Mouse (Mus musculus) layer of hippocampus, adult 2 months (tissue): ENCODE measurements around the gene Pip4k2c. TPM values are rescaled to one million over a fixed set of nuclear protein-coding genes. Genes with fewer than 3 reads are reported as not detected.
A peak's percentile ranks its signal among the peaks of the same experiment; 100 is the strongest.

Source experiments
- DNase-seq, 2 experiments: peaks; one replicate each; pipeline ENCODE4 v3.0.0; 2022; ENCODE audit warnings: low spot score in 2 of 2
- H3K27ac ChIP-seq: fragments of 200-600 bp; 2 replicates; pipeline ENCODE4 v1.8.1; 2022
- H3K4me3 ChIP-seq: fragments of 200-600 bp; 2 replicates; pipeline ENCODE4 v1.8.1; 2022; ENCODE audit warnings: mild to moderate bottlenecking
- CTCF ChIP-seq: fragments of 200-600 bp; conservative IDR thresholded peaks from 2 replicates; pipeline ENCODE4 v1.8.1; 2022; ENCODE audit warnings: antibody characterized with exemption, mild to moderate bottlenecking, moderate library complexity
- long read RNA-seq, 2 experiments: library from polyadenylated mRNA; stranded (forward); transcript quantifications; one replicate each; pipeline ENCODE4 v2.0.0; 2021; ENCODE audit warnings: borderline mapping rate in 2 of 2
- total RNA-seq, 2 experiments: library from RNA; stranded (reverse); gene quantifications; 2 replicates each; pipeline ENCODE4 v1.2.3; 2021

Gene Pip4k2c
- 10 to 100 TPM; 98.0 to 98.6 TPM for total RNA-seq
- long read RNA-seq, experiment 1, transcript Pip4k2c-201 (10 exons, 3,307 nt): major isoform, 108 of 139 reads
- long read RNA-seq, experiment 1, partial matches to known transcripts: 20 of 139 reads
- long read RNA-seq, experiment 1, other reads (novel, unspliced or antisense): 11 of 139 reads
- long read RNA-seq, experiment 2, transcript Pip4k2c-201 (10 exons, 3,307 nt): major isoform, 136 of 173 reads
- long read RNA-seq, experiment 2, partial matches to known transcripts: 8 of 173 reads
- long read RNA-seq, experiment 2, other reads (novel, unspliced or antisense): 29 of 173 reads

DNA sequence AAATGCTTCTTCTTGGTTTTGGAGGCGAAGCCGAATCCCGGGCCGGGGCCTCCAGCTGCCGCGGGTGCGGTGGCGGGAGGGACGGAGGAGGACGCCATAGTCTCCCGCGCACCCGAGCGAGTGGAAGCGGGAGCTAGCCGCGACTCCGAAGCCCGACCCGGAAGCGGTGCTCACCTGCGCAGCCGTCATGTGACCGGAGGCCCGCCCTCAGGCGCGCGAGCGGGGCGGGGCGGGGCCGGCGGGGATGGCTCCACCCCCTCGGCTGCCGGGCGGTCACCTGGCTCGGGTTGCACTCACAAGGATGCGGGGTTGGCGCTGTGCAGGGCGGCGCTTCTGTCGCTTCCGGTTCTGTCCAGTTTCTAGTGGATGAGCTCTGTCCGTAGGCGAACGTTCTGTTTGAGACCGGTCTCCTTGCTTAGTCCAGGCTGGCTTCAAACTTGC is at the start of gene Pip4k2c:
Pip4k2c (minus strand) TSS at position 172 of the 441 bp plus-strand sequence.
- peak within 1 kb of the TSS; percentile 84 for H3K27ac ChIP-seq
- no peak for TF ChIP-seq CTCF
- peak; percentile 89 to 93 for DNase-seq
- peak within 1 kb of the TSS; percentile 99 for H3K4me3 ChIP-seq

DNA sequence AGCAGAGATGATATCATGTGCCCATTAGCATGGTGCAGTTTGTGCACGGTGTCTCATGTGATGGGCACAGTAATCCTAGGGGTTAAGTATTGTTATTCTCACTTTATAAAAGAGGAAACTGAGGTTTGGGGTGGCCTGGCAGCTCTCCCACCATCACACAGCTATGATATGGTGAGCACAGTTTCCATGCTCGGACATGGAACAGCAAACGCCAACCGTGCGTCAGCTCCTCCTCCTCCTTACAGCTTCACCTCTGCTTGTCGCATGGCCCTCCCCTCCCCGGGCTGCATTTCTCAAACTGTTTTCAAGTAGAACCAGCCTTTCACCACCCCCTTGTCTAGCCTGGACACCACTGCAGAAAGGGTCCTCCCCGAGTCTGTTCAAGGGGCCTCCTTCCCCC is 47.1 kb upstream of the Pip4k2c start:
- TF ChIP-seq CTCF: no peak
- Histone ChIP-seq H3K27ac (no peak overlapping the region), H3K4me3 (no peak overlapping the region; the same call in 1 of the 2 replicates)

DNA sequence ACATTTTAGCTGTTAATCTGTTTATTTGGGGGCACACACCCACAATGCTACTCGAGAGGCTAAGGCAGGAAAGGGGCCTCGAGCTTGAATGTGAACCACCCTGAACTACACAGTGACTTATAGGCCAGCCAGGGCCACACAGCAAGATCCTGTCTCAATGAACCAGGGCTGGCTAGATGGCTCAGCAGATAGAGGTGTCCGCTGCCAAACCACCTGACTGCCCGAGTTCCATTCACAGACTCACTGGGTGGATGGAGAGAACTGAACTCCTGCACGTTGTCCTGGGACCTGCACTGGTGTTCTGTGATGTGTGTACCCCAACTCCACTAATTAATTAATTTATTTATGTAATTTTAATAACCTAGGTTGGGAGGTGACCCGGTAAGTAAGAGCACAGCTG is 46.4 kb upstream of the Pip4k2c start:
- no peak overlapping the region for H3K27ac ChIP-seq
- no peak for TF ChIP-seq CTCF

More for the DNA sequence above, 47.1 kb upstream of the Pip4k2c start:
- DNase-seq: no peak

DNA sequence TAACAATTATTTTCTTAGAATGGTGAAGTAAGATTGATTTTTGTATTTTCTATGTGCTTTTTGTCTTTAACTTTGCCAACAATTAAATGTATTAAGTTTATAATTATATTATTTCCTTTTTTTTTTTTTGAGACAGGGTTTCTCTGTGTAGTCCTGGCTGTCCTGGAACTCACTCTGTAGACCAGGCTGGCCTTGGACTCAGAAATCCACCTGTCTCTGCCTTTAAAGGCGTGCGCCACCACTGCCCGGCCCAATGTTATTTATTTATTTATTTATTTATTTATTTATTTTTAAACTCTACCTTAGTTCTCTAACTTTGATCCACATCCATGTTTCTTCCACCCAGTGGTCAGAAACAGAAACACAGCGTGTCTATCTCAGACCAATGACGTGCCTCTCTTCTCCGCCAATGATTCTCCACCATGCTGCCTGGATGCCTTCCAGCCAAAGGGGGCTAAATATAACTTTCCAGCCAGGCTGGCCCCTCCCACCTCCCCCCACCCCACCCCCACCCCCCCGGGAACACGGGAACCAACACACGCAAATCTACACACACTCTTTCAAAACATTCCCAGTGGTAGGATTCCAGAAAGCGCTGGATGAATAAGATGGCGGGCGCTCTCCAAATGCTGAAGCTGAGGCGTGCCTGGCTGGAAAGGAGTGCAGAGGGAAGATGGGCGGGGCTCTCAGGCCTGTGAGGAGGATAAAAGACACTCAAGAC is 44.4 kb upstream of the Pip4k2c start:
- no peak for DNase-seq
- peak overlapping the region; percentile 21; the same call in 1 of the 2 replicates for H3K27ac ChIP-seq
- TF ChIP-seq CTCF: peak; percentile 56
- H3K4me3 ChIP-seq: peak overlapping the region; percentile 19; the same call in 1 of the 2 replicates

More for the DNA sequence above, 46.4 kb upstream of the Pip4k2c start:
- DNase-seq: no peak
- H3K4me3 ChIP-seq: no peak overlapping the region

DNA sequence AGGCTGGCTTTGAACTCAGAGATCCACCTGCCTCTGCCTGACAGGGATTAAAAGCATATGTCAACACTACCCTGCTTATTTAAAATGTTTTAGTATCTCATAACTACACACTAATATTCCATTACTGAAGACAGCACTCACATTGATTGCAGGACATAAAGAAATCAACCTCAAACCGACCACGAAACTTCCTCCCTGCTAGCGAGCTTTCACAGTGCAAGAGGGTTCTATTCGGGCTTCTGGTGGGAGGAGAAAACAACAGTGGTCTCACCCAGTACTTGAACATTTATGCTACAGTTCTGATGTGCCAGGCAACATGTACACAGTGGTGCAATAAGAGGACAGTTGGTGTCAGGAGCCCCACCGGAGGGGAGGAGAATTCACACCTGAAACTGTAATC is 39.4 kb upstream of the Pip4k2c start:
- TF ChIP-seq CTCF: no peak
- no peak overlapping the region for H3K27ac ChIP-seq
- no peak for DNase-seq
- no peak overlapping the region for H3K4me3 ChIP-seq

DNA sequence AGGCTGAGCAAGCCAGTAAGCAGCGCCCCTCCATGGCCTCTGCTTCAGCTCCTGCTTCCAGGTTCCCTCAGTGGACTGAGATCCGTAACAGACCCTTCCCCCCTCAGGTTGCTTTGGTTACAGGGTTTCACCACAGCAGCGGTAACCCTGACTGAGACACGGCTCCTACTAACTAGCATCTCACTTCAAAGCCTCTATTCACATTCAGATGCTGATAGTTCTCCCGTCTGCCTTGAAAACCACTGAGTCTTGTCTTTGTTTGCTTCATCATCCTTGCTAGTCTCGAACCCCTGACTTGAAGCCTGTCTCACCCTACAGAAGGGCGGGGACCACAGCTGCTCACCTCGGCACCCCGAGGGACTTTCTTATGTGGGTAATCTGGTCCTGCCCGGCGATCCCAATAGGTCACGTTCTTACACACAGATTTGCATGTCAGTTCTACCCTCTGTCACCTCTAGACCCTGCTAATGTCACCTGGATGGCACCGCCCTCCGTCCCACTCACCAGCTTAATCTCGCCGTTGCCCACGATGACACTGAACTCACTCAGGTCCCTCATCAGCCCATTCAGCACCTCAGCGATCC is 26.9 kb upstream of the Pip4k2c start:
- H3K4me3 ChIP-seq: no peak overlapping the region
- no peak for DNase-seq
- no peak for TF ChIP-seq CTCF
- no peak overlapping the region for H3K27ac ChIP-seq

DNA sequence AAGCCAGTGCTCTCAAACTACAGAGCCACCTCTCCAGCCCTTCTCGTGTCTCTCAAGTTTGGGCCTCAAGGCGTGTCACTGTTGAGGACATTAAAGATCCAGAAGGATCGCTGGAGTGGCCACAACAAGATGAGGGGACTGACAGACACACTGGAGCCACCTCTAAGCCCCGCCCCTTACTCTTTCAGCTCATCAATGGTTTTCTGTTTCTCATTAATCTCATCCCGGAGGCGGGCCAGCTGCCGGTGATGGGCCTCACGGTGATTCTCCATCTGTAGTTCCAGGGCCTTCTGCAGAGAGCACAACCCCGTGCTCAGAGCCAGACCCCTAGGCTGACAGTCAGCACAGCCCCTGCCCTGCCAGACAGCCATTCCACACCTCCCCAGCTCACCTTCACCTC is 25.2 kb upstream of the Pip4k2c start:
- TF ChIP-seq CTCF: no peak
- no peak for DNase-seq
- H3K4me3 ChIP-seq: no peak overlapping the region
- H3K27ac ChIP-seq: no peak overlapping the region

DNA sequence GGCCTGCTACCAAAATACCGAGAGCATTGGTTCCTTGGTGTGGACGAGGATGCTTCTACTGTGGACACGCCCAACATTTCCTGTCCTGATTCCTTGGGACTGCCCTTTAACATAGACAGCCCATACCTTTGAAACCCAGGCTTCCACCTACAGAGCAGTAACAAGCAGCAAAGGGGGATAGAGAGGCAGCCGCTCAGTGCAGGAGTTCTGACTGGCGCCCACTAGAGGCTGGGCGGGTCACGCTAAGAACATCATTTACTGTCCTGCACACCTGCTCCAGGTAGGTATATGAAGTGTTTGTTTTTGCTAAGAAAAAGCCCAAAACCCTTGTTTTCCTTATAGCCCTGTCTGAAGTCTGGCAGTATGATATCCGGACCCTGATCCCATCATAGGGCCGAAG is 21.8 kb upstream of the Pip4k2c start:
- no peak overlapping the region for H3K4me3 ChIP-seq
- DNase-seq: no peak
- peak; percentile 59 for TF ChIP-seq CTCF

DNA sequence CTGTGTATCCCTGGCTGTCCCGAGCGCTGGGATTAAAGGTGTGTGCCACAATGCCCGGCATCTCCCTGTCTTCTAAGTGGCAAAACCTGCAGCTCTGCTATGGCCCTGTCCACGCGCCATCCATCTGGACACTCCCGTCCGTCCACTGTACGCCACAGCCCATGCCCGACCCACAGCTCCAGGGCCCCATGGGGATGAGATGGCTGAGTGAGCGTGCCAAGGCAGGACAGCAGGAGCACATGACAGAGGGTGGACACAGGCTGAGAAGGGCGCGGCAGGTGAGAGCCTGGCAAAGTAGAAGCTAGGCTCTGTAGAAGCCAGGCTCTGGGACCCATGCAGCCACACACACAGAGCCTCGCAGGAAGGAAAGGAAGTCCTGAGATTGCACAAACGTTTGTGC is 20.4 kb upstream of the Pip4k2c start:
- Histone ChIP-seq H3K27ac (no peak overlapping the region), H3K4me3 (no peak overlapping the region)
- no peak for DNase-seq
- no peak for TF ChIP-seq CTCF

More for the DNA sequence above, 21.8 kb upstream of the Pip4k2c start:
- no peak overlapping the region for H3K27ac ChIP-seq

DNA sequence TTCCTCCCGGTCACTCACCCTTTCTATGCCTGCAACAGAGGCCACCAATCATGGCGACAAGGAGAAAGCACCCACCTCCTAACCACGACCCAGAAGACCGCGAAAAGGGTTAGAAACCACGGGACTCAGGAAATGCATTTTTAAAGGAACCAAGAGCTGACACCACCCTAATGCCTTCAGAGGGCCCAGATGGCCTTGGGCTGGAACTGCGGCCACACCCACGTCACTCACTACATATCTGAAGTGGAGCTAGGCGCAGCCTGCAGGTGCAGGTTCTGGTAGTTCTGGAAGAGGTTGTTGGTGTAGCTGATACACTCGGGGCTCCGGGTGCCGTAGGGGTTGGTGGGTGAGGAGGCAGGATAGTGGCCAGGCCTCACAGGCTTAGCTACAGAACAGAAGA is 19.3 kb upstream of the Pip4k2c start:
- no peak overlapping the region for H3K27ac ChIP-seq
- no peak for DNase-seq
- H3K4me3 ChIP-seq: no peak overlapping the region
- no peak for TF ChIP-seq CTCF

DNA sequence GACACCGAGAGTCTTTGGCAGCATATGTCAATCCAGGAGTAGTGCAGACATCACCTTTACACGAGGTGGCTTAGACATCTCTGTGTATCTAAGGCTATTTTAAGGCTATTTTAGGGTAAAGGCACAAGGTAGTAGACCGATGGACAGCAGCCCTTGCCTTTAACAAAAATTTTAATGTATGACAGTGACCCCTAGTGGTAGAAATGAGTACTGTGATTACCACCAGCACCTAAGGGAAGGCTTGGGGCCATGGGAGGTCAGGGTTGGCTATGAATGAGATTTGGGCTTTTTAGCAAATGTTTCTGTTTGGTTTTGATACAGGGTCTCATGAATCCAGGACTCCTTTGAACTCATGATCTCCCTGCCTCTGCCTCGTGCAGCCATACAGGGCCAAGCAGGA is 17.5 kb upstream of the Pip4k2c start:
- Histone ChIP-seq H3K4me3 (no peak overlapping the region), H3K27ac (peak overlapping the region; percentile 75; the same call in 1 of the 2 replicates)
- DNase-seq: peak; percentile 67 to 76
- TF ChIP-seq CTCF: peak; percentile 96

DNA sequence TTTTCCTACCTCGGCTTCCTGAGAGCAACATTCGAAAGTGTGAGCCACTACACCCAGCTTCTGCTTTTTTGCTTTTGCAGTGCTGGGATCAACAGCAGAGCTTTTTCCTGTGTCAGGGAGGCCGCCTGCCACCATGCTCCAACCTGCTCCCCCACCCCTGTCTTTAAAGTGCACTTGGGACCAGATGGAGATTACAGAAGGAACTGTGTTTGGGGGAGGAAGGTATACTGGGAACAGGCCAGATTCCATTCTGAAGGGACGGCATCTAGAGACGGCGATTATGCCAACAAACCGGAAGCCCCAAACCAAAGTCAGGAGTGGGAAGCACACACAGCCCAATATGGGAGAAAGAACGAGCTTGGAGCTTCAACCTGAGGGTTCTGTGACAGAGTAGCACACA is 15.8 kb upstream of the Pip4k2c start:
- no peak for DNase-seq
- Histone ChIP-seq H3K27ac (peak overlapping the region; percentile 75), H3K4me3 (no peak overlapping the region)
- no peak for TF ChIP-seq CTCF

DNA sequence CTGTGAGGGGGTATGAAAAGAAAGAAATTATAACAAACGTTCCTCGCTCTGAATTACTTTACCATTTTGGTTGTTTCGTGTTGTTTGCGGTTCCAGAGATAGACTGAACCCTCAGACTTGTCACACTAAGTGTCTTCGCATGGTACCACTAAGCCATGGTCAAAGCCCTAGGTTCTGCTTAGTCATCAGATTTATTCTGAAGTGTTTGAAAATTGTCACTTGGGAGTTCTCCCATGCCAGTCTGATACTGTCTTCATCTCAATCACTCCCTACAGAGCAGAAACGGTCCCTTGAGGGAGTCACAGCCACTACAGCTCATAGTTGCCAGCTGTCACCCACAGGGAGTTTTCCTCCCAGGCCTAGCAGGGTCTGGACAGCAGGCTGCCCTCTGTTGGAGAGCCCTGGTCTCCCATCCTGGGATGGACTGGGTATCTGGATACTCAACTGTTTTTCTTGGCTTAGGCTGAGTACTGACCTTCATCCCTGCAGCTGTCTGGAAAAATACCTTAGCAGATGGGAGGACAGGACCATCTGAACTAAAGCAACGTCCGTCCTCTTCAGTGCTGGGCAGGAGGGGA is 15.0 kb upstream of the Pip4k2c start:
- peak overlapping the region; percentile 75 for H3K27ac ChIP-seq
- TF ChIP-seq CTCF: peak; percentile 67
- no peak for DNase-seq
- H3K4me3 ChIP-seq: no peak overlapping the region
